Mouse (Mus musculus): ENCODE measurements around the gene Il12rb1.

DNA sequence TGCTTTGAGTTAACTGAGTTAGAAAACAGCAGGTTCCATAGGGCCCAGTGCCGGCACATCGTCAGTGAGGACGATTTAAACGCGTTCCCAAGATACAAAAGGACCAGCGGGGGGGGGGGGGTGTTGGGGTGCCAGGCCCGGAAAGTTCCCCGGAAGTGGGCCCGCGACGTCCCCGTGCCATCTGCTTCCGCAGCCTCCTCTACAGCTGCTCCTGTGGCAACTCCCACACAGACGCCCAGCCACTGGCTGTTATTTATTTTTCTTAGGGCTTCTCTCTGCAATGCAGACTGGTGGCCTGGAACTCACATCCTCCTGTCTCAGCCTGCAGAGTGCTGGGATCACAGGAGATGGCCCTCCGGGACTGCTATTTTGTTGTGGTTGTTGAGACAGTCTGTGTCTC, 7.1 kb upstream of the Il12rb1 start:
- TF ChIP-seq MYOD1 (IDR thresholded peaks at IDR 0.05; ENCODE audit: control insufficient read depth in 1 of 3, insufficient read length in 2 of 3, low read depth in 2 of 3): peak in 2 of 3 experiments; percentile 73 to 90
- peak; percentile 47 to 91 (median 79) for TF ChIP-seq MYOG (IDR thresholded peaks at IDR 0.05; ENCODE audit: control insufficient read depth in 1 of 3, insufficient read depth in 1 of 3, insufficient read length in 2 of 3, low read depth in 2 of 3)
- no peak for TF ChIP-seq POLR2AphosphoS2 (IDR thresholded peaks at IDR 0.05; ENCODE audit: insufficient read length, low read depth)
- TF ChIP-seq POLR2A (IDR thresholded peaks at IDR 0.05; ENCODE audit: insufficient read length, low read depth): no peak
- no peak for TF ChIP-seq E2F4 (IDR thresholded peaks at IDR 0.05; ENCODE audit: insufficient read depth)
- no peak for TF ChIP-seq MAX (IDR thresholded peaks at IDR 0.05; ENCODE audit: low read depth)
- TF ChIP-seq CEBPB (IDR thresholded peaks at IDR 0.05; ENCODE audit: insufficient read depth, poor library complexity, severe bottlenecking): no peak
- peak; percentile 2 for TF ChIP-seq TCF12 (IDR thresholded peaks at IDR 0.05; ENCODE audit: insufficient read depth, poor library complexity, severe bottlenecking)
- no peak for TF ChIP-seq USF1 (IDR thresholded peaks at IDR 0.05; ENCODE audit: low read depth)

Data from myocyte (in vitro differentiated cells).